Mouse (Mus musculus): ENCODE measurements at regions not wholly inside any gene's neighbourhood (a gene's known extent, or its start where the extent isn't known, plus 50 kb on each side); places are given as distances from the start of the nearest gene placed in this dataset.

- no peak for DNase-seq
Measured at GRCm38 (mm10) chr10:23052480-23053378, 232.8 kb upstream of the Tcf21 start.

GRCm38 (mm10) chr10:23044466-23044865 lies 224.5 kb upstream of the Tcf21 start:
- no peak for DNase-seq

- no peak for DNase-seq
Measured at GRCm38 (mm10) chr10:23031491-23032126, 211.6 kb upstream of the Tcf21 start.

GRCm38 (mm10) chr10:23027961-23028360 lies 208.0 kb upstream of the Tcf21 start:
- DNase-seq: no peak

GRCm38 (mm10) chr10:23017151-23017678 lies 197.2 kb upstream of the Tcf21 start:
- no peak for DNase-seq

- no peak for DNase-seq
Measured at GRCm38 (mm10) chr10:23015935-23016694, 196.1 kb upstream of the Tcf21 start.

- DNase-seq: no peak
Measured at GRCm38 (mm10) chr10:23010715-23011114, 190.7 kb upstream of the Tcf21 start.

GRCm38 (mm10) chr10:23010201-23010600 lies 190.2 kb upstream of the Tcf21 start:
- no peak for DNase-seq

GRCm38 (mm10) chr10:23004768-23005167 lies 184.8 kb upstream of the Tcf21 start:
- no peak for DNase-seq

GRCm38 (mm10) chr10:23003686-23004085 lies 183.7 kb upstream of the Tcf21 start:
- DNase-seq: no peak

- no peak for DNase-seq
Measured at GRCm38 (mm10) chr10:22998561-22998960, 178.6 kb upstream of the Tcf21 start.

- DNase-seq: no peak
Measured at GRCm38 (mm10) chr10:22997571-22997970, 177.6 kb upstream of the Tcf21 start.

GRCm38 (mm10) chr10:22993158-22993557 lies 173.2 kb upstream of the Tcf21 start:
- DNase-seq: no peak

- peak; percentile 34 for DNase-seq
Measured at GRCm38 (mm10) chr10:22981798-22982197, 161.8 kb upstream of the Tcf21 start.

GRCm38 (mm10) chr10:22978442-22978841 lies 158.5 kb upstream of the Tcf21 start:
- DNase-seq: no peak

GRCm38 (mm10) chr10:22956956-22957355 lies 137.0 kb upstream of the Tcf21 start:
- no peak for DNase-seq

GRCm38 (mm10) chr10:22953283-22953682 lies 133.3 kb upstream of the Tcf21 start:
- no peak for DNase-seq

- no peak for DNase-seq
Measured at GRCm38 (mm10) chr10:22944247-22944646, 124.3 kb upstream of the Tcf21 start.

GRCm38 (mm10) chr10:22927977-22928376 lies 108.0 kb upstream of the Tcf21 start:
- DNase-seq: no peak

- DNase-seq: no peak
Measured at GRCm38 (mm10) chr10:22926099-22926498, 106.1 kb upstream of the Tcf21 start.

- DNase-seq: no peak
Measured at GRCm38 (mm10) chr10:22921035-22921965, 101.3 kb upstream of the Tcf21 start.

- DNase-seq: no peak
Measured at GRCm38 (mm10) chr10:22919869-22920268, 99.9 kb upstream of the Tcf21 start.

Measured in heart, postnatal 4 days (tissue).